Mouse (Mus musculus) liver, embryonic 14 days (tissue): ENCODE data around the gene Zscan20. TPM values are rescaled to one million over a fixed set of nuclear protein-coding genes. Genes with fewer than 3 reads are reported as not detected.

ENCODE experiments used
- polyA plus RNA-seq: library from polyadenylated mRNA; depleted of rRNA; stranded (reverse); fragments of >200 nt; gene quantifications from 2 replicates; pipeline ENCODE4 v1.2.3, GENCODE M21; 2012; rRNA removed

Zscan20 gene
- 0.61 and 0.63 TPM in 2 replicates for polyA plus RNA-seq

GRCm38 (mm10) chr4:128609925-128610402 is at the start of gene Zscan20:
Gene Zscan20, minus strand, starts transcription at chr4:128610098.

GRCm38 (mm10) chr4:128654505-128655381 is 44.8 kb upstream of the Zscan20 start, which contains the start of gene Phc2:
Gene Phc2, plus strand, starts transcription at chr4:128654702.

GRCm38 (mm10) chr4:128618246-128618911 is 8.5 kb upstream of the Zscan20 start, which contains the start of gene Tlr12:
Gene Tlr12, minus strand, starts transcription at chr4:128618619.

Other genes starting within 250 kb of the Zscan20 start
- 0.67 and 0.76 TPM in 2 replicates for gene Tlr12, start 8.5 kb upstream of the Zscan20 start, polyA plus RNA-seq
- gene Phc2, start 44.6 kb upstream of the Zscan20 start, polyA plus RNA-seq, result 14.5 and 17.4 TPM in 2 replicates
- gene A3galt2, start 145.3 kb upstream of the Zscan20 start, polyA plus RNA-seq, result 0.03 and 0.08 TPM in 2 replicates
- gene Zfp362, start 195.9 kb upstream of the Zscan20 start, polyA plus RNA-seq, result 6.2 and 7.6 TPM in 2 replicates